Mouse (Mus musculus) retina, embryonic 14.5 days (tissue): ENCODE measurements at regions not wholly inside any gene's neighbourhood (a gene's known extent, or its start where the extent isn't known, plus 50 kb on each side); places are given as distances from the start of the nearest gene placed in this dataset.

Experiments
- DNase-seq: peaks from one replicate; pipeline ENCODE4 v3.0.0-alpha.2; 2015; ENCODE audit warnings: low spot score

GRCm38 (mm10) chr3:101524905-101525304, 79.6 kb downstream of the Atp1a1 start:
- DNase-seq, result no peak

GRCm38 (mm10) chr3:101524444-101524843, 80.0 kb downstream of the Atp1a1 start:
- no peak for DNase-seq

GRCm38 (mm10) chr3:101523239-101523638, 81.2 kb downstream of the Atp1a1 start:
- no peak for DNase-seq

GRCm38 (mm10) chr3:101522246-101522920, 82.1 kb downstream of the Atp1a1 start:
- DNase-seq, result peak; percentile 53

GRCm38 (mm10) chr3:101521155-101521554, 83.3 kb downstream of the Atp1a1 start:
- no peak for DNase-seq

- DNase-seq, result no peak
These were observed 84.4 kb downstream of the Atp1a1 start for GRCm38 (mm10) chr3:101520115-101520514.

GRCm38 (mm10) chr3:101519551-101519950, 84.9 kb downstream of the Atp1a1 start:
- no peak for DNase-seq

GRCm38 (mm10) chr3:101518810-101519209, 85.7 kb downstream of the Atp1a1 start:
- no peak for DNase-seq

GRCm38 (mm10) chr3:101517547-101517946, 86.9 kb downstream of the Atp1a1 start:
- DNase-seq, result no peak

GRCm38 (mm10) chr3:101516781-101517499, 87.5 kb downstream of the Atp1a1 start:
- peak; percentile 73 for DNase-seq

- DNase-seq, result no peak
These were observed 88.9 kb downstream of the Atp1a1 start for GRCm38 (mm10) chr3:101515566-101515965.

GRCm38 (mm10) chr3:101513611-101514311, 90.7 kb downstream of the Atp1a1 start:
- peak; percentile 32 for DNase-seq
